In the genomic region with DNA sequence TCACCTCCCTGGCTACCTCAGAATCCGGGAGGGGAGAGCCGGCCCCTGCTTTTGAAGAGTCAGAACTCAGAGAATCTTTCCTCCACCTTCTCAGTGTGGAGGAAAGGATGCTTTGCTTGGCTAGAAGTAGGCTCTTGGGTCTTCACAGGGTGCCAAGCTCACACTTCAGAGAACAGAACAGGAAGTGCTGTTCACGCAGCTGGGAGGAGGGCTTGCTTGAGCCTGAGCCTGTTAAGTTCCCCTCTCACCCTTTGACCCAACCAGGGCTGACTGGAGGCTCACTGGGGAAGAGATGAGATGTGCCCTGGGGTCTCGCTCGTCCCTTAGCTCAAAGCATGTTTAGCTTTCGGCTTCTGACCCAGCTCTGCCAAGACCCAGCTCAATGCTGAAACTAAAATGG, we compare ENCODE assay signal across 9 mouse cellular contexts. TPM values are rescaled to one million over a fixed set of nuclear protein-coding genes. Genes with fewer than 3 reads are reported as not detected.
A peak's percentile ranks its signal among the peaks of the same experiment; 100 is the strongest.
DNase-seq lines count a peak whose midpoint lies in the region; ATAC-seq and TF ChIP-seq lines count a peak whose summit lies in the region.
"Had no signal": no experiment of that assay in that cellular context is flagged by ENCODE, and none has a peak within 500 bp of the region (broad histone marks: within the 10 kb centered on the region; RNA-seq: fewer than 3 reads in every experiment).

No protein-coding gene starts in this region.

- H3K4me1 ChIP-seq in kidney, embryonic 15.5 days = peaks cover 61% of the 10 kb centered on the region
- peaks cover 49% of the 10 kb centered on the region for H3K4me1 ChIP-seq in kidney, embryonic 16.5 days (ENCODE audit: insufficient read depth, low read length)
- H3K4me1 ChIP-seq in liver, embryonic 14.5 days (replicated peaks; ENCODE audit: control insufficient read depth in 2 of 2, insufficient read depth in 2 of 2, low read length in 1 of 2) = peaks cover 10 to 56% of the 10 kb centered on the region in 2 experiments
- peaks cover 20% of the 10 kb centered on the region for H3K4me1 ChIP-seq in stomach, embryonic 15.5 days

- DNase-seq in liver, embryonic 14.5 days (ENCODE audit: low read depth in 3 of 3, low spot score in 3 of 3) = no peak
- no peak for DNase-seq in c-Kit-positive CD71-positive TER-119-positive erythroid progenitor cells, embryonic 14.5 days (ENCODE audit: low spot score)
- no peak for DNase-seq in adrenal gland, postnatal 4 days (ENCODE audit: low spot score in 2 of 2)
- no peak for DNase-seq in adrenal gland, adult (ENCODE audit: inconsistent age in 2 of 2, low spot score in 1 of 2)

- no peaks in the 10 kb centered on the region for H3K36me3 ChIP-seq in kidney, embryonic 15.5 days
- H3K36me3 ChIP-seq in kidney, embryonic 16.5 days (ENCODE audit: insufficient read depth, low read length) = no peaks in the 10 kb centered on the region
- no peaks in the 10 kb centered on the region for H3K36me3 ChIP-seq in liver, embryonic 14.5 days (replicated peaks; ENCODE audit: control insufficient read depth, insufficient read depth, low read depth)
- H3K36me3 ChIP-seq in stomach, embryonic 15.5 days = no peaks in the 10 kb centered on the region

- 34% methylated on average over 6 of the region's 6 CpGs for WGBS in kidney, embryonic 15.5 days
- WGBS in kidney, embryonic 16.5 days = 42% methylated on average over 6 of the region's 6 CpGs
- WGBS in liver, embryonic 14.5 days (ENCODE audit: insufficient replicate concordance) = 26% methylated on average over 6 of the region's 6 CpGs
- 47% methylated on average over 6 of the region's 6 CpGs for WGBS in stomach, embryonic 15.5 days

- ATAC-seq in kidney, embryonic 15.5 days (replicated peaks; ENCODE audit: low FRiP score) = no peak
- ATAC-seq in kidney, embryonic 16.5 days (ENCODE audit: low FRiP score, low TSS enrichment) = no peak
- ATAC-seq in activated CD4-positive, CD25-positive, alpha-beta regulatory T cell, adult 4 months = peak; percentile 34
- ATAC-seq in liver, embryonic 14.5 days (ENCODE audit: insufficient read depth) = no peak
- no peak for ATAC-seq in stomach, embryonic 15.5 days (ENCODE audit: insufficient read depth, low FRiP score, low read depth)

- TF ChIP-seq CTCF in liver, embryonic 14.5 days (IDR thresholded peaks at IDR 0.05; ENCODE audit: low read depth) = no peak

- no peaks in the 10 kb centered on the region for H3K9me3 ChIP-seq in kidney, embryonic 15.5 days (replicated peaks)
- H3K9me3 ChIP-seq in kidney, embryonic 16.5 days (ENCODE audit: low read length) = no peaks in the 10 kb centered on the region
- no peaks in the 10 kb centered on the region for H3K9me3 ChIP-seq in liver, embryonic 14.5 days (ENCODE audit: control insufficient read depth, low read length)
- H3K9me3 ChIP-seq in stomach, embryonic 15.5 days = no peaks in the 10 kb centered on the region

- no peak for TF ChIP-seq EP300 in liver, embryonic 14.5 days (IDR thresholded peaks at IDR 0.05; ENCODE audit: low read depth)

- no peak overlapping the region for H3K4me2 ChIP-seq in kidney, embryonic 15.5 days
- no peak overlapping the region for H3K4me2 ChIP-seq in kidney, embryonic 16.5 days (replicated peaks; ENCODE audit: low read depth, low read length)
- peak overlapping the region; percentile 63 for H3K4me2 ChIP-seq in liver, embryonic 14.5 days (ENCODE audit: low read depth)
- 0 out of 2 replicates have a peak overlapping the region, but pooled peaks have one; percentile 17 for H3K4me2 ChIP-seq in stomach, embryonic 15.5 days

- no peak overlapping the region; the same call in 1 of the 2 replicates for H3K9ac ChIP-seq in kidney, embryonic 15.5 days
- no peak overlapping the region for H3K9ac ChIP-seq in kidney, embryonic 16.5 days (replicated peaks; ENCODE audit: low read length)
- no peak overlapping the region for H3K9ac ChIP-seq in liver, embryonic 14.5 days (replicated peaks)
- no peak overlapping the region for H3K9ac ChIP-seq in stomach, embryonic 15.5 days

- 0 out of 2 replicates have a peak overlapping the region, but pooled peaks have one; percentile 6 for H3K27ac ChIP-seq in kidney, embryonic 15.5 days
- H3K27ac ChIP-seq in kidney, embryonic 16.5 days (ENCODE audit: low read length) = no peak overlapping the region
- H3K27ac ChIP-seq in liver, embryonic 14.5 days = no peak overlapping the region
- H3K27ac ChIP-seq in stomach, embryonic 15.5 days = no peak overlapping the region

- H3K4me3 ChIP-seq in kidney, embryonic 15.5 days (replicated peaks) = no peak overlapping the region
- H3K4me3 ChIP-seq in kidney, embryonic 16.5 days (ENCODE audit: low read length) = no peak overlapping the region
- H3K4me3 ChIP-seq in liver, embryonic 14.5 days (ENCODE audit: insufficient read depth in 1 of 2, low read depth in 2 of 2, low read length in 2 of 2) = no peak overlapping the region
- no peak overlapping the region for H3K4me3 ChIP-seq in stomach, embryonic 15.5 days (replicated peaks)
- H3K4me3 ChIP-seq: erythroblast, embryonic 14.5 days had no signal

- no peaks in the 10 kb centered on the region for H3K27me3 ChIP-seq in kidney, embryonic 15.5 days
- H3K27me3 ChIP-seq in kidney, embryonic 16.5 days (ENCODE audit: insufficient read depth, low read length) = no peaks in the 10 kb centered on the region
- no peaks in the 10 kb centered on the region for H3K27me3 ChIP-seq in liver, embryonic 14.5 days (ENCODE audit: control insufficient read depth, insufficient read depth, low read length)
- no peaks in the 10 kb centered on the region for H3K27me3 ChIP-seq in stomach, embryonic 15.5 days (replicated peaks)

RNA-seq across cellular contexts. Expression of a gene that starts 32.3 kb away (rescaled TPM):
- polyA plus RNA-seq in kidney, embryonic 15.5 days (2015; fragmentation: Nextera tagmentation; extraction: Ambion mirVana) = 130 TPM in 2 replicates
- 138 and 147 TPM in 2 replicates for polyA plus RNA-seq in kidney, embryonic 16.5 days (2015; fragmentation: Nextera tagmentation; extraction: Ambion mirVana)
- polyA plus RNA-seq in activated CD4-positive, CD25-positive, alpha-beta regulatory T cell, adult 4 months (2017; shearing (Covaris generic)) = 10 to 100 TPM; 73.7 to 77.3 TPM
- 16.9 and 22.6 TPM in 2 replicates for polyA plus RNA-seq in liver, embryonic 14.5 days (2012; rRNA removed)
- polyA plus RNA-seq in liver, embryonic 14.5 days (2014; fragmentation: Nextera tagmentation; extraction: Ambion mirVana) = 57.7 and 63.5 TPM in 2 replicates
- polyA plus RNA-seq in stomach, embryonic 15.5 days (2015; fragmentation: Nextera tagmentation; extraction: Ambion mirVana) = 139 and 143 TPM in 2 replicates
- total RNA-seq in adrenal gland, postnatal 4 days (2021) = 100 to 1,000 TPM; 123 TPM

RNA-seq across cellular contexts. Expression of a gene that starts 44.7 kb away (rescaled TPM):
- 23.2 and 23.5 TPM in 2 replicates for polyA plus RNA-seq in kidney, embryonic 15.5 days (2015; fragmentation: Nextera tagmentation; extraction: Ambion mirVana)
- 27.5 and 28.1 TPM in 2 replicates for polyA plus RNA-seq in kidney, embryonic 16.5 days (2015; fragmentation: Nextera tagmentation; extraction: Ambion mirVana)
- 10 to 100 TPM in 1 of 2 experiments, 1 to 10 TPM in 1; 8.0 to 10.8 TPM for polyA plus RNA-seq in activated CD4-positive, CD25-positive, alpha-beta regulatory T cell, adult 4 months (2017; shearing (Covaris generic))
- 2.3 and 4.0 TPM in 2 replicates for polyA plus RNA-seq in liver, embryonic 14.5 days (2012; rRNA removed)
- 5.8 and 6.7 TPM in 2 replicates for polyA plus RNA-seq in liver, embryonic 14.5 days (2014; fragmentation: Nextera tagmentation; extraction: Ambion mirVana)
- polyA plus RNA-seq in stomach, embryonic 15.5 days (2015; fragmentation: Nextera tagmentation; extraction: Ambion mirVana) = 21.3 and 24.0 TPM in 2 replicates
- total RNA-seq in adrenal gland, postnatal 4 days (2021) = 10 to 100 TPM; 43.0 to 64.5 TPM

Comparison
In these comparisons a context has a peak if more than half of its experiments do, and no peak if none do; other contexts are left out.
1. H3K4me2 ChIP-seq: peak in liver, embryonic 14.5 days (single experiment) and stomach, embryonic 15.5 days (single experiment); none in kidney, embryonic 15.5 days (single experiment) and kidney, embryonic 16.5 days (single experiment).